Mouse (Mus musculus) midbrain, embryonic 16.5 days (tissue): ENCODE results near the gene Cenpm. TPM values are rescaled to one million over a fixed set of nuclear protein-coding genes. Genes with fewer than 3 reads are reported as not detected.

Source experiments
- ATAC-seq: fragments of 200-750 bp; cut with Nextera tagmentation; 2 replicates; pipeline ENCODE4 v1.8.0; 2017; ENCODE audit warnings: moderate TSS enrichment
- H3K27ac ChIP-seq: fragments of 300-500 bp; sonication (generic); 2 replicates; pipeline ENCODE4 v1.5.1; 2014; ENCODE audit warnings: mild to moderate bottlenecking, low read length, mixed read lengths
- H3K27me3 ChIP-seq: fragments of 300-500 bp; sonication (generic); 2 replicates; pipeline ENCODE4 v1.6.1; 2014; ENCODE audit warnings: low read depth, low read length, mixed read lengths; ENCODE audit not compliant: control insufficient read depth, insufficient read depth
- H3K36me3 ChIP-seq: fragments of 300-500 bp; sonication (generic); 2 replicates; pipeline ENCODE4 v1.6.1; 2014; ENCODE audit warnings: mild to moderate bottlenecking, low read length, moderate library complexity, mixed read lengths; ENCODE audit not compliant: control insufficient read depth, insufficient read depth
- H3K4me1 ChIP-seq: fragments of 300-500 bp; sonication (generic); 2 replicates; pipeline ENCODE4 v1.6.1; 2014; ENCODE audit warnings: mild to moderate bottlenecking, low read length, mixed read lengths; ENCODE audit not compliant: control insufficient read depth, insufficient read depth
- H3K4me2 ChIP-seq: fragments of 300-500 bp; sonication (generic); 2 replicates; pipeline ENCODE4 v1.6.1; 2014; ENCODE audit warnings: mild to moderate bottlenecking, low read length, mixed read lengths
- H3K4me3 ChIP-seq: fragments of 300-500 bp; sonication (generic); 2 replicates; pipeline ENCODE4 v1.5.1; 2014; ENCODE audit warnings: low read depth, mild to moderate bottlenecking, low read length, moderate library complexity, mixed read lengths
- H3K9ac ChIP-seq: fragments of 300-500 bp; sonication (generic); 2 replicates; pipeline ENCODE4 v1.6.1; 2014; ENCODE audit warnings: low read depth, low read length, mixed read lengths
- H3K9me3 ChIP-seq: fragments of 300-500 bp; sonication (generic); replicated peaks from 2 replicates; pipeline ENCODE4 v1.6.1; 2014; ENCODE audit warnings: mild to moderate bottlenecking, low read length, mixed read lengths; ENCODE audit not compliant: control insufficient read depth, poor library complexity, severe bottlenecking
- WGBS: fragments of 180-500 bp; shearing (Covaris S2); extraction: QIAGEN DNeasy Blood & Tissue Kit; methylation state at CpG from one replicate; pipeline ENCODE4 v1.1.7; 2014; 5-methylcytosine and 5-hydroxymethylcytosine counted together
- microRNA counts: library from miRNA; unstranded; fragments of <30 nt; microRNA quantifications from one replicate; lab custom pipeline; 2016
- microRNA-seq: library from miRNA; unstranded; fragments of <30 nt; microRNA quantifications from one replicate; pipeline ENCODE4, GENCODE M21; 2017
- polyA plus RNA-seq: library from polyadenylated mRNA; unstranded; fragments of >200 nt; fragmentation: Nextera tagmentation; extraction: Ambion mirVana; gene quantifications from 2 replicates; pipeline ENCODE4 v1.2.1, GENCODE M21; 2015

Cenpm gene
- polyA plus RNA-seq, 1 experiment from 2014 or later = 13.9 TPM

DNA sequence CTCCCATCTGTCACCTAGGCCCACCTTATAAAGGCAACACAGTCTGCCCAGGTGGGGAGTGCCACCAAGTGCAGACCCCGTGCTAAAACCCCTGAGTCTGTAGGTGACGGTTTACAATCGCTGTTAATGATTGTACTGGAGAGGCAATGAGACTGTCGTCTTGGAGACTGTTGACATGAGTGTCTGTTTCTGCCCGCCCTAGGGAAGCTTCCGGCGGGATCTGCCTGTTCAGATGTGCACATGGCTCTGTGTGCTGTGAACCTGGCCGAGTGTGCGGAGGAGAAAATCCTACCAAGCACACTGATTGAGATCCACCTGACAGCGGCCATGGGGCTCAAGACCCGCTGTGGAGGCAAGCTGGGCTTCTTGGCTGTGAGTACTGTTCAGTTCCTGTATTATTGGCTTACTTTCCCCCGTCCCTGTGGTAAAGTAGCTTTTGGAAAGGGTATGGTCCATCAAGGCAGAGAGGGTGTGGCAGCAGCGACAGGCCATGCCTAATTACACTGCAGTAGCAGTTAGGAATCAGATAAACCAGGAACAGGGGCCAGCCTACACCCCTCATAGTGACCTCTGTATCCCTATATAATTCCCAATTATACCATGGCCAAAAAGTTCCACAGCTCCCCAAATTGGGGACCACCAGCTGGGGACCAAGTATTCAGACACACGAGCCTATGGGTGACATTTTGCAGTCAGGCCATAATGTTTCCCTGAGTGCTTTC, 59.3 kb downstream of the Cenpm start:
- no peak for ATAC-seq
- H3K27me3 ChIP-seq = no peaks in the 10 kb centered on the region
- no peaks in the 10 kb centered on the region for H3K4me1 ChIP-seq
- H3K4me3 ChIP-seq = no peak overlapping the region
- no peak overlapping the region for H3K27ac ChIP-seq
- 90% methylated on average over 14 of the region's 14 CpGs for WGBS
- H3K9me3 ChIP-seq = no peaks in the 10 kb centered on the region
- peaks cover 71% of the 10 kb centered on the region for H3K36me3 ChIP-seq
- no peak overlapping the region for H3K4me2 ChIP-seq
- no peak overlapping the region for H3K9ac ChIP-seq

DNA sequence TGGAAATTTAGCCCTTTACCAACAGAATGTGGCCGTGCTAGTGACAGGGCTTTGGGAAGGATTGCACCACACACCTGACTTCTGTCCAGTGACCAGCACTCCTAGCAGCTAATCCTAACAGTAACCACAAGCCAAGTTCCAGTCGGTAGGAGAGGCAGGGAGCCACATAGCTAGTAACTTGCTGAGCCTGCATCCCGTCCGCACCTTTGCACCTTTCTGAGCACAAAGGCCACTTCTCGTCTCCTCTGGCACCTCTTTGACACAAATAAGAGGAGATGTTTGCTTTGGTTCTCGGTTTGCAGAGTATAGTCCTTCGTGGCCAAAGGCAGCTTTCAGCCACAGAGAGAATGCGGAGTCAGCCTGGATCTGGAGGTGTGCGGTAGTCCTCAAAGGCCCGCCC, 59.9 kb downstream of the Cenpm start:
- ATAC-seq = no peak
- H3K4me3 ChIP-seq = no peak overlapping the region
- H3K4me2 ChIP-seq = no peak overlapping the region
- H3K4me1 ChIP-seq = no peaks in the 10 kb centered on the region
- H3K27me3 ChIP-seq = no peaks in the 10 kb centered on the region
- WGBS = 95% methylated on average over 10 of the region's 10 CpGs
- no peaks in the 10 kb centered on the region for H3K9me3 ChIP-seq
- H3K36me3 ChIP-seq = peaks cover 76% of the 10 kb centered on the region
- H3K27ac ChIP-seq = no peak overlapping the region
- H3K9ac ChIP-seq = no peak overlapping the region

DNA sequence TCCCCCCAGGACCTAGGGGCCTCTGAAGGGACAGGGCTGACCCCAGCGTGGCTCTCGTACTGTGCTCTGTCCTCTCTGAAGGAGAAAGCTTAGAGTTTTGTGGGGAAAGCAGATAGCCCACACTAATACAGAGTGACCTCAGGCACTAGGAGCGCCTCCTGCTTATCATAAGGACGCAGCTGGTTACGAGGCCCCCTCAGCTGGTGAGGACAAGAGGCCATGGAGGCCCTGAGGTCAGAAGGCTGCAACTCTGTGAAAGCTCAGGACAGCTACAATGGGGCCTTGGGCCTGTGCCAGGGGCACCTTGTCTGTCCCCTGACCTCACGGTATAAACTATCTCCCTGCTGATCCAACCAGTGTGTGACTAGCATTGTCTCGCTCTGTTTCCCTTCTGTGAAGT, 60.4 kb downstream of the Cenpm start:
- H3K36me3 ChIP-seq = peaks cover 77% of the 10 kb centered on the region
- H3K27me3 ChIP-seq = no peaks in the 10 kb centered on the region
- no peak overlapping the region for H3K9ac ChIP-seq
- no peak overlapping the region for H3K4me3 ChIP-seq
- H3K4me1 ChIP-seq = no peaks in the 10 kb centered on the region
- no peak overlapping the region for H3K27ac ChIP-seq
- WGBS = 82% methylated on average over 7 of the region's 7 CpGs
- no peak overlapping the region for H3K4me2 ChIP-seq
- ATAC-seq = no peak
- H3K9me3 ChIP-seq = no peaks in the 10 kb centered on the region

MicroRNAs encoded within 50 kb of the gene (microRNA counts, 519-probe panel; counts per million panel counts)
- microRNA mmu-miR-33 (lab: Ali Mortazavi, UCI) = 2,236 counts per million, percentile 64 among the panel's probes with 10 or more counts

Small RNA genes within 50 kb of the gene (microRNA-seq; reads per million reads assigned to microRNA genes)
- gene Mir33 = 140 reads per million, percentile 57 among the genes with 10 or more reads in this experiment

Other genes starting within 250 kb of the Cenpm start
- 46.4 and 47.2 TPM in 2 replicates for gene Desi1, start 210.9 kb downstream of the Cenpm start, polyA plus RNA-seq
- 217 and 249 TPM in 2 replicates for gene Snu13, start 197.2 kb downstream of the Cenpm start, polyA plus RNA-seq
- not detected in 2 replicates for gene 4930407I10Rik, start 185.6 kb downstream of the Cenpm start, polyA plus RNA-seq
- gene Mei1, start 174.8 kb downstream of the Cenpm start, polyA plus RNA-seq = 0.05 TPM in 1 of 2 replicates, not detected in the other
- gene Ccdc134, start 116.8 kb downstream of the Cenpm start, polyA plus RNA-seq = 10.5 and 11.3 TPM in 2 replicates
- 194 and 218 TPM in 2 replicates for gene Srebf2, start 97.6 kb downstream of the Cenpm start, polyA plus RNA-seq
- gene Shisa8, start 31.9 kb downstream of the Cenpm start, polyA plus RNA-seq = 0.77 and 1.0 TPM in 2 replicates
- 0.14 TPM in 1 of 2 replicates, not detected in the other for gene Tnfrsf13c, start 20.4 kb downstream of the Cenpm start, polyA plus RNA-seq
- gene 1500009C09Rik, start 7.6 kb upstream of the Cenpm start, polyA plus RNA-seq = 21.0 and 21.7 TPM in 2 replicates
- gene Sept3, start 30.1 kb upstream of the Cenpm start, polyA plus RNA-seq = 406 and 437 TPM in 2 replicates
- 0.25 TPM in 1 of 2 replicates, not detected in the other for gene Wbp2nl, start 54.2 kb upstream of the Cenpm start, polyA plus RNA-seq
- 23.8 and 28.0 TPM in 2 replicates for gene Naga, start 94.2 kb upstream of the Cenpm start, polyA plus RNA-seq
- 1.1 and 1.5 TPM in 2 replicates for gene Pheta2, start 94.2 kb upstream of the Cenpm start, polyA plus RNA-seq
- 300 and 320 TPM in 2 replicates for gene Smdt1, start 94.2 kb upstream of the Cenpm start, polyA plus RNA-seq
- 321 and 346 TPM in 2 replicates for gene Ndufa6, start 109.6 kb upstream of the Cenpm start, polyA plus RNA-seq
- gene Cyp2d22, start 135.5 kb upstream of the Cenpm start, polyA plus RNA-seq = 1.2 and 1.5 TPM in 2 replicates
- gene Cyp2d11, start 149.3 kb upstream of the Cenpm start, polyA plus RNA-seq = not detected in 2 replicates
- gene Cyp2d10, start 162.4 kb upstream of the Cenpm start, polyA plus RNA-seq = not detected in 2 replicates
- gene Cyp2d9, start 188.7 kb upstream of the Cenpm start, polyA plus RNA-seq = not detected in 2 replicates